8 mouse cellular contexts compared by ENCODE assay signal in genomic region chr17:50006721-50007351, GRCm38 (mm10).
DNase-seq lines count a peak whose midpoint lies in the region; ATAC-seq and TF ChIP-seq lines count a peak whose summit lies in the region.

No protein-coding gene starts in this region.

- H3K36me3 ChIP-seq in kidney, postnatal 0 days (ENCODE audit: insufficient read depth, low read length) = no peaks in the 10 kb centered on the region
- no peaks in the 10 kb centered on the region for H3K36me3 ChIP-seq in embryonic facial prominence, embryonic 11.5 days (replicated peaks; ENCODE audit: control insufficient read depth, insufficient read depth, low read depth, low read length)
- H3K36me3 ChIP-seq in stomach, embryonic 16.5 days (ENCODE audit: control insufficient read depth, insufficient read depth, low read length) = no peaks in the 10 kb centered on the region

- H3K27me3 ChIP-seq in kidney, postnatal 0 days (ENCODE audit: insufficient read depth, low read length) = no peaks in the 10 kb centered on the region
- no peaks in the 10 kb centered on the region for H3K27me3 ChIP-seq in embryonic facial prominence, embryonic 11.5 days (ENCODE audit: control insufficient read depth, insufficient read depth, low read length)
- H3K27me3 ChIP-seq in stomach, embryonic 16.5 days (ENCODE audit: control insufficient read depth, insufficient read depth, low read length) = no peaks in the 10 kb centered on the region

- no peak for TF ChIP-seq CTCF in kidney, postnatal 0 days (IDR thresholded peaks at IDR 0.05; ENCODE audit: low read depth)
- TF ChIP-seq CTCF in brain, embryonic 14.5 days (IDR thresholded peaks at IDR 0.05; ENCODE audit: borderline replicate concordance, extremely low read depth, insufficient read depth, insufficient read length) = no peak
- no peak for TF ChIP-seq CTCF in layer of hippocampus, adult 2 months (conservative IDR thresholded peaks at IDR 0.05)

- no peaks in the 10 kb centered on the region for H3K9me3 ChIP-seq in kidney, postnatal 0 days (replicated peaks; ENCODE audit: low read length)
- H3K9me3 ChIP-seq in embryonic facial prominence, embryonic 11.5 days (replicated peaks; ENCODE audit: control insufficient read depth, low read length) = no peaks in the 10 kb centered on the region
- H3K9me3 ChIP-seq in stomach, embryonic 16.5 days (replicated peaks; ENCODE audit: control insufficient read depth, low read length) = no peaks in the 10 kb centered on the region

- no peak for TF ChIP-seq POLR2A in brain, embryonic 14.5 days (IDR thresholded peaks at IDR 0.05; ENCODE audit: borderline replicate concordance, extremely low read depth, insufficient read depth, insufficient read length, poor library complexity, severe bottlenecking)

- no peak overlapping the region for H3K9ac ChIP-seq in kidney, postnatal 0 days (ENCODE audit: low read depth, low read length)
- H3K9ac ChIP-seq in embryonic facial prominence, embryonic 11.5 days (replicated peaks; ENCODE audit: low read length) = 0 out of 2 replicates have a peak overlapping the region, but pooled peaks have one; percentile 22
- no peak overlapping the region for H3K9ac ChIP-seq in stomach, embryonic 16.5 days (ENCODE audit: low read length)

- H3K4me3 ChIP-seq in kidney, postnatal 0 days (replicated peaks; ENCODE audit: low read depth, low read length) = no peak overlapping the region
- H3K4me3 ChIP-seq in embryonic facial prominence, embryonic 11.5 days (ENCODE audit: low read depth, low read length) = no peak overlapping the region
- peak overlapping the region; percentile 18; the same call in 1 of the 2 replicates for H3K4me3 ChIP-seq in layer of hippocampus, adult 2 months
- no peak overlapping the region for H3K4me3 ChIP-seq in stomach, embryonic 16.5 days (replicated peaks; ENCODE audit: low read length)

- peak; percentile 55 for DNase-seq in kidney, postnatal 0 days (ENCODE audit: low spot score)
- no peak for DNase-seq in kidney, adult 18-20 months
- peak; percentile 97 for DNase-seq in brain, embryonic 14.5 days (ENCODE audit: low read depth)
- DNase-seq in embryonic facial prominence, embryonic 11.5 days (ENCODE audit: low spot score) = peak; percentile 68
- peak; percentile 36 to 53 for DNase-seq in layer of hippocampus, adult 2 months (ENCODE audit: low spot score in 2 of 2)
- DNase-seq in spleen, adult 18-20 months = no peak
- no peak for DNase-seq in T-cell, adult 2 months (ENCODE audit: low spot score)

- no peak overlapping the region for H3K27ac ChIP-seq in kidney, postnatal 0 days
- peak overlapping the region; percentile 28; the same call in 1 of the 2 replicates for H3K27ac ChIP-seq in embryonic facial prominence, embryonic 11.5 days (replicated peaks; ENCODE audit: low read depth, low read length)
- peak overlapping the region; percentile 43 for H3K27ac ChIP-seq in layer of hippocampus, adult 2 months
- no peak overlapping the region for H3K27ac ChIP-seq in stomach, embryonic 16.5 days (ENCODE audit: low read length)

- no peak; the same call in 1 of the 2 replicates for ATAC-seq in kidney, postnatal 0 days (replicated peaks; ENCODE audit: low FRiP score, low read depth)
- peak; percentile 87 for ATAC-seq in embryonic facial prominence, embryonic 11.5 days (replicated peaks; ENCODE audit: insufficient number of reproducible peaks, low FRiP score, low TSS enrichment, low read depth)
- ATAC-seq in stomach, embryonic 16.5 days (ENCODE audit: insufficient read depth, low FRiP score) = peak; percentile 78

- H3K4me2 ChIP-seq in kidney, postnatal 0 days (ENCODE audit: low read length) = no peak overlapping the region
- no peak overlapping the region for H3K4me2 ChIP-seq in embryonic facial prominence, embryonic 11.5 days (ENCODE audit: low read depth, low read length)
- no peak overlapping the region for H3K4me2 ChIP-seq in stomach, embryonic 16.5 days (ENCODE audit: low read depth, low read length)

- WGBS in kidney, postnatal 0 days = 16% methylated on average over 9 of the region's 9 CpGs
- WGBS in embryonic facial prominence, embryonic 11.5 days = 8% methylated on average over 9 of the region's 9 CpGs
- whole genome bisulfite sequencing in stomach, embryonic 16.5 days = 25% methylated on average over 9 of the region's 9 CpGs

- H3K4me1 ChIP-seq in kidney, postnatal 0 days (replicated peaks; ENCODE audit: insufficient read depth, low read length) = no peaks in the 10 kb centered on the region
- no peaks in the 10 kb centered on the region; the same call in 1 of the 2 replicates for H3K4me1 ChIP-seq in embryonic facial prominence, embryonic 11.5 days (ENCODE audit: control insufficient read depth, insufficient read depth, low read length)
- H3K4me1 ChIP-seq in stomach, embryonic 16.5 days (ENCODE audit: control insufficient read depth, insufficient read depth, low read length) = peaks cover 4% of the 10 kb centered on the region; the same call in 1 of the 2 replicates

Comparison
In these comparisons a context has a peak if more than half of its experiments do, and no peak if none do; other contexts are left out.
1. DNase-seq: peak in kidney, postnatal 0 days (single experiment), brain, embryonic 14.5 days (single experiment), embryonic facial prominence, embryonic 11.5 days (single experiment) and layer of hippocampus, adult 2 months (2 of 2); none in kidney, adult 18-20 months (single experiment), spleen, adult 18-20 months (0 of 2) and T-cell, adult 2 months (single experiment).
2. H3K27ac ChIP-seq: peak in embryonic facial prominence, embryonic 11.5 days (single experiment) and layer of hippocampus, adult 2 months (single experiment); none in kidney, postnatal 0 days (single experiment) and stomach, embryonic 16.5 days (single experiment).